Mouse (Mus musculus) embryo, embryonic 11.5 days (tissue): ENCODE measurements around the gene Zfp853.

ENCODE experiments used
- DNase-seq: peaks from one replicate; pipeline ENCODE4 v3.0.0-alpha.2; 2012; ENCODE audit warnings: low read depth, low spot score

Zfp853 gene

DNA sequence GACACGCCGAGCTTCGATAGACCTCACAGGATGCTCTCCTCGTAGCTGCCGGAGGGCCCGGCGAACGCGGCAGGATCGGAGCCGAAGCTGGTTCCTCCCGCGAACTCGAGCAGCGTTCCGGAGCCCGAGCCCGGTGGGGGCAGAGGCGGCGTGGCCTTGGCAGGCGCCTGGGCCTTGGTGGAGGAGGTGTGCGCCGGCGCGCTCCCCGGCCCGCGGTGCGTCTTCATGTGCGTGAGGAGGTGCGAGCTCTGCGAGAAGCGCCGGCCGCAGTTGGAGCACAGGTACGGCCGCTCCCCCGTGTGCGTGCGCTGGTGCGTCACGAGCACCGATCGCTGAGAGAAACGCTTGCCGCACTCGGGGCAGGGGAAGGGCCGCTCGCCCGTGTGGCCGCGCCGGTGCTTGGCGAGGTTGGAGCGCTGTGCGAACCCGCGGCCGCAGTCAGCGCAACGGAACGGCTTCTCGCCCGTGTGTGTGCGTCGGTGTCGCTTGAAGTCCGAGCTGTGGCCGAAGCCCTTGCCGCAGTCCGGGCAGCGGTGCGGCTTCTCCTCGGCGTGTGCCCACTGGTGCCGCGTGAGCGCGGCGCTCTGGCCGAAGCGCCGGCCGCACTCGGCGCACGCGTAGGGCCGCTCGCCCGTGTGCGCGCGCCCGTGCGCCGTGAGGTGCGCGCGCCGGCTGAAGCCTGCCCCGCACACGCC is 40.1 kb downstream of the Zfp853 start:
- DNase-seq, result no peak

DNA sequence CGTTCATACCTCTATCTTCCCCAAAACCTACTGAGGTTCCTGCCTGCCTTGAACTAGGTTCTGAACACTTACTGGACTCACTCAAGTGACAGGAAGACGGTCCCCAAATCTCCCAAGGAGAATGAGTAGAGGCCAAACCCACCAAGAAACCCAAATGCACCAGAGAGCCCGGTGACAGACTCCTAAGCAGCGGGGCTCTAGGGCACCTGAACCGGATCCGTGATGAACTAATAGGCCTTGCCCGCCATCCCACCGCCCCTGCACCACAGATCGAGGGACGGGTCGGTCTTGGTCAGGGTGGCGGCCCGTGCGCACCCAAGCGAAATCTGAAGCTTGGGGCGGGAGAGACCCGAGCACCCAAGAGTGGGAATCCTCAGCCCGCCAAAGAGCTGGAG is 40.6 kb downstream of the Zfp853 start:
- DNase-seq, result no peak

DNA sequence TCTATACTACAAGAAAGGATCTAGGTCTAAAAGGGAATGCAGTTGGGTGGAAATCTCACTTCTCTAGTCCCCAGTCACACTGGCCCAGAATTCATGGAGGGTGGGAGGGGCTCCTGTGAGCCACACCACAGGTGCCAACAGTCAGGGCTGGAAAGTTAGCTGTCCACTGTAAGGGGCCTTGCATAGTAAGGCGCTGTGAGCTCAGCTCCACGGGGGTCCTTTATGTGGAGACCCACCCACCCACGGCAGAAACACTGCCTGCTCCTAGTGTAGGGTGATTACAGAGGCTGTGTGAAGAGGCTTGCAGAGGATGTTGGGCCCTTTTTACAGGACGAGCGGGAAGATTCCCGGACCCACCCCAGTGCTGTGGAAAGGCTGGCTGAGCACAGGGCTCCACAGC is 41.4 kb downstream of the Zfp853 start:
- no peak for DNase-seq

DNA sequence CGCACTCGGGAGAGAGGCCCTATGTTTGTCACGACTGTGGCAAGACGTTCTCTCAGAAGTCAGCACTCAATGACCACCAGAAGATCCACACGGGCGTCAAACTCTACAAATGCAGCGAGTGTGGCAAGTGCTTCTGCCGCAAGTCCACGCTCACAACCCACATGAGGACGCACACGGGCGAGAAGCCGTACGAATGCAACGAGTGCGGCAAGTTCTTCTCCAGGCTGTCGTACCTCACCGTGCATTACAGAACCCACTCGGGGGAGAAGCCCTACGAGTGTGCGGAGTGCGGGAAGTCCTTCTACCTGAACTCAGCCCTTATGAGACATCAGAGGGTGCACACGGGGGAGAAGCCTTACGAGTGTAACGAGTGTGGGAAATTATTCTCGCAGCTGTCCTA is 48.5 kb downstream of the Zfp853 start:
- DNase-seq, result no peak
